Mouse (Mus musculus): ENCODE measurements around the gene Gadl1.

The Gadl1 gene

GRCm38 (mm10) chr9:115936350-115936749 is 27.1 kb downstream of the Gadl1 start:
- no peak for DNase-seq (ENCODE audit: extremely low read depth, low read depth, low spot score)

- DNase-seq (ENCODE audit: extremely low read depth, low read depth, low spot score), result no peak
These were observed 28.7 kb downstream of the Gadl1 start for GRCm38 (mm10) chr9:115937915-115938314.

- no peak for DNase-seq (ENCODE audit: extremely low read depth, low read depth, low spot score)
These were observed 30.2 kb downstream of the Gadl1 start for GRCm38 (mm10) chr9:115939420-115939819.

GRCm38 (mm10) chr9:115941171-115941570 is 31.9 kb downstream of the Gadl1 start:
- no peak for DNase-seq (ENCODE audit: extremely low read depth, low read depth, low spot score)

GRCm38 (mm10) chr9:115942486-115942885 is 33.2 kb downstream of the Gadl1 start:
- DNase-seq (ENCODE audit: extremely low read depth, low read depth, low spot score), result no peak

GRCm38 (mm10) chr9:115942989-115943388 is 33.7 kb downstream of the Gadl1 start:
- no peak for DNase-seq (ENCODE audit: extremely low read depth, low read depth, low spot score)

- DNase-seq (ENCODE audit: extremely low read depth, low read depth, low spot score), result no peak
These were observed 34.5 kb downstream of the Gadl1 start for GRCm38 (mm10) chr9:115943577-115944320.

- no peak for DNase-seq (ENCODE audit: extremely low read depth, low read depth, low spot score)
These were observed 55.8 kb downstream of the Gadl1 start for GRCm38 (mm10) chr9:115965056-115965455.

- no peak for DNase-seq (ENCODE audit: extremely low read depth, low read depth, low spot score)
These were observed 56.9 kb downstream of the Gadl1 start for GRCm38 (mm10) chr9:115966116-115966515.

GRCm38 (mm10) chr9:115966746-115967145 is 57.5 kb downstream of the Gadl1 start:
- DNase-seq (ENCODE audit: extremely low read depth, low read depth, low spot score), result no peak

- no peak for DNase-seq (ENCODE audit: extremely low read depth, low read depth, low spot score)
These were observed 58.4 kb downstream of the Gadl1 start for GRCm38 (mm10) chr9:115967638-115968037.

GRCm38 (mm10) chr9:115976901-115977300 is 67.6 kb downstream of the Gadl1 start:
- no peak for DNase-seq (ENCODE audit: extremely low read depth, low read depth, low spot score)

GRCm38 (mm10) chr9:115977598-115978240 is 68.5 kb downstream of the Gadl1 start:
- DNase-seq (ENCODE audit: extremely low read depth, low read depth, low spot score), result no peak

GRCm38 (mm10) chr9:115978478-115978877 is 69.2 kb downstream of the Gadl1 start:
- no peak for DNase-seq (ENCODE audit: extremely low read depth, low read depth, low spot score)

GRCm38 (mm10) chr9:115990661-115991060 is 81.4 kb downstream of the Gadl1 start:
- DNase-seq (ENCODE audit: extremely low read depth, low read depth, low spot score), result no peak

GRCm38 (mm10) chr9:115994772-115995171 is 85.5 kb downstream of the Gadl1 start:
- no peak for DNase-seq (ENCODE audit: extremely low read depth, low read depth, low spot score)

- no peak for DNase-seq (ENCODE audit: extremely low read depth, low read depth, low spot score)
These were observed 86.8 kb downstream of the Gadl1 start for GRCm38 (mm10) chr9:115995856-115996560.

GRCm38 (mm10) chr9:115998383-115998782 is 89.1 kb downstream of the Gadl1 start:
- DNase-seq (ENCODE audit: extremely low read depth, low read depth, low spot score), result no peak

- no peak for DNase-seq (ENCODE audit: extremely low read depth, low read depth, low spot score)
These were observed 90.2 kb downstream of the Gadl1 start for GRCm38 (mm10) chr9:115999361-115999990.

- no peak for DNase-seq (ENCODE audit: extremely low read depth, low read depth, low spot score)
These were observed 104.7 kb downstream of the Gadl1 start for GRCm38 (mm10) chr9:116013911-116014310.

- DNase-seq (ENCODE audit: extremely low read depth, low read depth, low spot score), result no peak
These were observed 107.0 kb downstream of the Gadl1 start for GRCm38 (mm10) chr9:116016221-116016620.

Measured in fat pad, adult 2 months (tissue).